Mouse (Mus musculus) embryo, embryonic 10.5 days (tissue): ENCODE measurements around the gene Gjc2.
"Not testable (repeated sequence)": the region's sequence is repeated elsewhere in the genome, so short reads cannot be mapped to it uniquely, and the experiment has no call there.

Source experiments
- DNase-seq: peaks from one replicate; pipeline ENCODE4 v3.0.0-alpha.2; 2015; ENCODE audit warnings: low spot score

Gene Gjc2

DNA sequence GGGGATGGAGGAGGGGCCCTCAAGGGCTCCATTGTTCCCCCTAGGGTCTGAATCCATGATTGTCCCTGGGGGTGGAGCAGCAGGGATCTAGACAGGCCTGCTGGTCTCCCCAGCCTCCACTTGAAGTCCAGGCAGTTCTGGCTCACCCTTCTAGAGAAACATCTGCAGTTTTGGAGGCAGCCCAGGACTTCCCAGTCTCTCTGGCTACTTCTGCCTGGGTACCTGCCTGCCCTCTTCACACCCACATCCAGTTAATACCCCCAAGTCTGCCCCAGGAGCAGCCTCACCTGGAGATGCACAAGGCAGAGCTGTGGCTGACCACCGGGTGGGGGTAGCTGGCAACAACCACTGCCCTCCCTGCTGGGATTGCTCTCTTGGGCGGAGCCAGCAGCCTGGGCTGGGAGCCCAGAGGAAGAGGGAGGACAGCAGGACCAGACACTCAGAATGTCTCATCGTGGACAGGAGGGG is at the start of gene Gjc2:
Gjc2 (minus strand) TSS at position 350 of the 468 bp plus-strand sequence.
- DNase-seq: no peak

DNA sequence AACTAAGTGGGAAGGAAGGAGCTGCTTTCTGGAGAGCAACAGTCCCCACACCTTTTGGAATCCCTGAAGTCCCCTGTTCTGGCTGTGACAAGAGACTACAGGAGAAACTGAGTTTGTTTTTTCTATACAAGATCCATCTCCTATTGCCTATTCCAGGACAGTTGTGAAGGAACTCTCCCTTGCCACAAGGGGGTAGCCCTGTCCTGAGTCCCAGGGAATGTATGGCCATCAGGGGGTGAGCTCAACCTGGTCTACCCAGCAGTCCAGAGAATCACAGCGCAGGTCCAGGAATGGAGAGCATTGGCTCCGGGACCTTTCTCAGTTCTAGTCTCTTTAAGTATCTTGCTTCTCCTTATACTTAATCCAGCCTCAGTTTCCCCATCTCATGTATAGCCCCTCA is 49.8 kb upstream of the Gjc2 start:
- peak; percentile 9 for DNase-seq

DNA sequence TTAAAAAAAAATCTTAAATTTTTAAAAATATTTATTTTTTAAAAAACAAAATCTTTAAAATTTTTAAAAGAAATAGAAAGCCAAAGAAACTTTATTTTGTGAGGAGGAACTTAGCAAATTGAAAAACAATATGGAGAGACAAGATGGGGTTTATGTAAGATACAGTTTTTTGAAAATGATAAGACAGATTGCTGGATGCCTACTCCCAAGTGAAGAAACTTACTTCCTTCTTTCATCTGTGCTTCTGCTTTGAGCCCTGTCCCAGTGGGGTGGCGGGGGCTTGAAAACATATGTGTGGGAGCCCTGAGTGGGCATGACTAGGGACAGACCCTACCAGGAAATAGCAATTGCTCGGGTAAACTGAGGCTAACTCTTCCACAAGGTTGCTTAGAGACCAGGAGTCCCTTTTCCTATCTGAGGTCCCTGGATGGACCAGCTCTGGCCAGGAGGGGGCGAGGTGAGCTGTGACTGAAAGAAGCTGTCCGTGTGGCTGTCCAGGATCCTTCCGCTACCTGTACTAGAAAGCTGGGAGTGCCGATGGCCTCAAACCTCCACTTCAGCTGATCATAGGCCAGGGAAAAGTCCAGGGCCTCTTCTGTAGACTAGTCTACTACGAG is 47.2 kb upstream of the Gjc2 start:
- peak; percentile 78 for DNase-seq

DNA sequence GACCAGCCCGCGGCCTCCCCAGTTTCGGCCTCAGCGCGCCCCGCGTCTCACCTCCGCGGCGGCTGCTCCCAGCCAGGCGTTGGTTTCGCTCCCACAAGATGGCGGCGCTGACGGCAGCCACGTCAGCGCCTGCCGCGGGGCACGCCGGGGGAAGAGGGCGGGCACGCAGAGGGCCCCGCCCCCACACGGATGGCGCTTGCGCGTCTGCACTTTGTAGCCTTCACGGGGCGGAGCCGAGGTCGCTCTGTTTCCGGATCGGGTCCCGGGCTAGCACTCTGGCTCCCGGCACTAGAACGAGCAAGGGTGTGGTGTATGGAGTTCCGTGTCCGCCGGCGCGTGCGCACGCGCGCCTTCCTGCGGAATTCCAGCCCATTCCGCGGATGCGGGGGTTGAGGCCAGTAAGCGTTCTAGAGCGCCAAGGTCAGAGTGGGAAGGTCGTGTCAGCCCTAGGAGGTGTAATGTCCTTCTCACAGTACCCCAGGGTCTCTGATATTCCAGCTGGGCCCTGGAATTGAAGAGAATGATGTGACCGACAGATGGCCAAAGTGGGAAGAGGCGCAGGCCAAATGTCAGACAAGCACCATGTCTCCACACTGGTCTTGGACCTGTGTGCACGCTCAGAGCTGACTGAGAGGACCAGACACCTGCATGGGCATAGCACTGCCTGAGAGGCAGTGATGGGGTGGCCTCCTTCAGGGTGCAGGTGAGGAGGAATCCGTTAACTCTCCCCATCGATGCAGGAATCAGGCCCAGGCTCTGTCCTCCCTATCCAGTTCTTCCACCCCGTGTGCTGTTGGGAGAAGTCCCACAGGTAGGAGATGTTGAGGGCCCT is 45.3 kb upstream of the Gjc2 start, which contains the start of gene Arf1:
Arf1 (minus strand) TSS at position 149 of the 832 bp plus-strand sequence.
- peak; percentile 97 for DNase-seq

DNA sequence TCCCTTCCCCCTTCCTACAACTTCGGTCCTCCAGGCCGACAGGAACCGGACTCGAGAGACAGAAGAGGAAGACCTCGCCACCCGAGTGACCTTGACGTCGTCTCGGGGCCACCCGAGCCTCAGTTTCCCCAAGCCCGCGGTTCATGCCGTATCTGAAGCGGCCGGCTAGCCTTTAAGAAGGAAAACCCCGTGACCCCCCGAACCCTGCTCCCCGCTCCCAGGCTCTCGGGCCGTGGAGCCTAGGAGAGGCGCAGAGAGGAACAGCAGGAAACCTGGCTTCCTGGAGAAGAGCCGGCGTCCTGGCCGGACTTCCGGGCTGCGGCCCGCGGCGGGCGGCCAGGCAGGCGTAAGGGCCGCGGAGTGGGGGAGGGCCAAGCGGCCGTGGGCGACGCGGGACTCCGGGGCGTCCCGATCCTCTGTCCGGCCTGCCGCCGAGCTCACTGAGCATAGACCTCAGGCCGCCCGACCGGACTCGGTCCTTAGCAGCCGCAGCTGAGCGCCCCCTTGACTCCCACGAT is 44.6 kb upstream of the Gjc2 start:
- no peak for DNase-seq

DNA sequence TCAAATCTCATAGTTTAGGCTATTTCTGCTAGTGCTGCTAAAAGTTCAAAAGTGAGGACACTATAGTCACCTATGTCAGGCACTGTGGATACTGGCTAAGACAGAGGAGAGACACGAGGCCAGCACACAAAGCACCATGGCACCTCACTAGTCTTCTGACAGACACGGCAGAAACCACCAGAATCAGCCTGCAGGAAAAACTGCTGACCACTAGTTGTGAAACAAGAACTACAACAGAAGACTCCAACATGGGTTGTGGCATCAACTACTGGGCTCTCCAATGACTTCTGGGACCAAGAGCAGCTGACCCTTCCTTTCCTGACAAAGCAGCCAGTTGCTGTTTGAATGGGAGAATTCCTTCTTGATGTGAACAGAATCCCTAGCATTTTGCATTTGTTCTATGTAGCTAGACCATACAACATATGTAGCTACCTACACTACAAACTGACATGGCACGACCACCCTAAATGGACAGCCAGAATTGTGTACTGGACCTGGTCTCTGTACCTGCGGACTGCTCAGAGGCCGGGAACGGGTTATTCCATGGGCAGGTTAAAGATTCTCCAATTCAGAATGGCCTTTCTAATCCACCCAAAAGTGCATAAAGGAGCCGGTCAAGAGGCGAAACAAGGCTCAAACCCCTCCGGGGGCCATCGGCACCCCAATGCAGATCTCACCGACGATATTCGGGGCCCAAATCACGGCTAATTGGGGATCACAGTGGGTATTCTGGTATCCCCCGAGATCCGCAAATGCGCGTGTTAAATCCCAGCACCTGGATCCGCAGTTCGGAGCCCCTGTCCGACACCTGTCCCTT is 44.0 kb upstream of the Gjc2 start:
- DNase-seq: peak; percentile 25

DNA sequence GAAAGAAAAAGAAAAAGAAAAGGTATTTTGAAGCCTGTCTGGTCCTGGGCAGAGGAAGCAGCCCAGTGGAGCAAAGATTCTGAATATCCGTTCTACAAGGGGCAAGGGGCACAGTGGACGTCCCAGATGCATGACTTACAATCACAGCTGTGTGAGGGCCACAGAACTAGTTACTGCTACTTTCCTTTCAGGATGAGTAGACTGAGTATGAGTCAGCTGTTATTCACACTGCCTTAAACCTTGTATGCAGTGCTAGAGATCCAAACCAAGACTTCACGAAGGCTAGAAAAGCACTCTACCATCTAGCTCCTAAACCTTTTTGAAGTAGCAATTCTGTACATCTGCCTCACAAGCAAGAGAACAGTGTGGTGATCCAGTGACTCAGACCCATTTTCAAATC is 43.2 kb upstream of the Gjc2 start:
- no peak for DNase-seq

DNA sequence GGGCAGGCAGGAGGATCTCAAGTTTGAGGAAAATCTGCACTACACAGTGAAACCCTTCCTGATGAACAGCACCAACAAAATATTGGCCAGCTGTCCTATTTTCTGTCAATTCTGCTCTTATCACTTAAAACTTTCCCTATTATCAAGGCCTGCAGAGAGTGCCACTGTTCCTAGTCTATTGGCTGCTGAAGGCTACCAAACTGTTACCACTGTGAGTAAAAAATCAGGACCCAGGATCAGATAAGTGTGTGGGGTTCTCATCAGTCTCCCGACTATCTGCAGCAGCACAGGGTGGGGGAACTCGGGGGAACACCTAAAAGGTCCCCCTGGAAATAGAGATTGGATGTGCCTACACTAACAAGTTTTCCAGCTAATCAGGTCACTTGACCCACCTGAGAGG is 42.2 kb upstream of the Gjc2 start:
- DNase-seq: no peak

DNA sequence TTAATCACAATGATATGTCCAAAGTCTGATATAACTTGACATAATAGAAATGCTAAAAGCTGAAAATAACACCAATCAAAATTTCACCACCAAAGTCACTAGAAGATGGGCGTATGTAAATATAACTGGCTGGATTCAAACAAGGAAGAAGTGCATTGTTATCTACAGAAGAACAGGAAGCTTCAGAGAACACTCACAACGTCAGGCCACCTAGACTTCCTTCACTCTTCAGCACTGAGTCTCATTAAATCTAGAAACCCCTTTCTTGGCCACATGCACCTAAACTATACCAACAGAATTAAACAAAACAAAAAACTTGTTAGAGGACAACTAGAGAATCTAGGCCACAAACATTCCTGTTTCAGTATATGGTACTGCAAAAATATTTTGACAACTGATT is 41.5 kb upstream of the Gjc2 start:
- no peak for DNase-seq

DNA sequence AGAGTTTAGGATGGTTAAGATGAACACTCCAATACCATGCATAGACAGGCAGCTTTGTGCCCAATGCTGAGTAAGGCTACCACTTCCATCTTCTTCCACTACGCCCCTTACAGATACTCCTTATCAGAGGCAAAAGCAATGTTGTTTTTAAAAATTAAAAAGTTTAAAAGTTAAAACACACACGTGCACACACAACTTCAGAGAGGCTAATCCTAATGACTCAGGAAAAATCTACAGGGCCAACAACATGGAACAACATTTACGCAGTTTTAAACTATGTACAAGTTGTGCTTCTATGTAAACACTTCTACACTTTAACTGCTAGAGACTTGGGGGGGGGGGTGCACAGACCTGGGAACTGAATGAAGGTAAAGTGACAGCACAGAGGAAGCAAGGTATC is 41.0 kb upstream of the Gjc2 start:
- DNase-seq: no peak

DNA sequence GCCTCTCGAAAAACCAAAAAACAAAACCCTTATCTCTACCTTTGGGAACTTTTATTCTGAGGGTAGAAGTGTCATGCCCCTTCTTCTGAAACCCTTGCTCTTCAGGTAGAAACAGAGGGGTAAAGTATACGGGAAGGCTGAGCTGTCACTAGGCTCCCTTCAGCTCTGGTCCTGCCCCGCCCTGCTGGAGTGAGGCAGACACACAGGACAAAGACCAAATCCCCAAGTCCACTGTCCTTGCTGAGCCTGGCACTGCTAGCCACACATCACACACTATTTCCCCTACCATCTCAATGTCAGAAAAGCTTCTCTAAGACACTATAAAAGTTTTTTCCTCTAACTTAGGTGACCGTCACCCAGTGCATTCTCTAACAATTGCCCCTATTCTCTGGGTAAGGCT is 39.3 kb upstream of the Gjc2 start:
- DNase-seq: no peak

DNA sequence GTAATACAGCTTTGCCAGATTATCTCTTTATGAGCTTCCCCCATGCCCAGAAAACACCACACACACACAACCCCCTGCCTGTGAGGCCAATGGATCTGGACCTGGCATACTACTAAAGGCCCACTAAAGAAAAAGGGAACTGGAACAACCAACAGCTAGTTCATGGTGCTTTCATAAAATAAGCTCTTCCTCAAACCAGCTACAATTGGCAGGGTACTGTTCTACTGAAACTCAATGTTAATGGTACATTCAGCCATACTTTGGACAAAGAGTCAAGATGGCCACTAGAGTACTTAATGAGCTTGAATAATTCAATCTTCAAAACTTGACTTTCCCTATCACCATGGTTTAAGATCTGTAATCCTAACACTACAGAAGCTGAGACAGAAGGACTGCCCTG is 38.6 kb upstream of the Gjc2 start:
- no peak for DNase-seq

DNA sequence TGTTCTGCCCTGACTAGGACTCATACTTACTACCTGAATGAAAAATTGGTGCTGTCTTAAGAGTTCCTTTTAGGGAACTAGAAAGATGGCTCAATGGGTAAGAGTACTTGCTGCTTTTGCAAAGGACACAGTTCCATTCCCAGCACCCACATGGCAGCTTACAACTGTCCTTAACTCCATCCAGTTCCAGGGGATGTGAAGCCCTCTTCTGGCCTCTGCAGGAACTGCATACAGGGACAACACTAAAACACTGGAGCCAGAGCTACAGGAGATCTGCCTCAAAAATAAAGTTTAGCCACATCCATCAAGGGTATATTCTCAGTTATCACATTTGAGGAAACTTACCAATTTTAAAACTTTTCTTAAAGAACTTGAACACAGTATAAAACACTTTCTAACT is 36.1 kb upstream of the Gjc2 start:
- peak; percentile 48 for DNase-seq

DNA sequence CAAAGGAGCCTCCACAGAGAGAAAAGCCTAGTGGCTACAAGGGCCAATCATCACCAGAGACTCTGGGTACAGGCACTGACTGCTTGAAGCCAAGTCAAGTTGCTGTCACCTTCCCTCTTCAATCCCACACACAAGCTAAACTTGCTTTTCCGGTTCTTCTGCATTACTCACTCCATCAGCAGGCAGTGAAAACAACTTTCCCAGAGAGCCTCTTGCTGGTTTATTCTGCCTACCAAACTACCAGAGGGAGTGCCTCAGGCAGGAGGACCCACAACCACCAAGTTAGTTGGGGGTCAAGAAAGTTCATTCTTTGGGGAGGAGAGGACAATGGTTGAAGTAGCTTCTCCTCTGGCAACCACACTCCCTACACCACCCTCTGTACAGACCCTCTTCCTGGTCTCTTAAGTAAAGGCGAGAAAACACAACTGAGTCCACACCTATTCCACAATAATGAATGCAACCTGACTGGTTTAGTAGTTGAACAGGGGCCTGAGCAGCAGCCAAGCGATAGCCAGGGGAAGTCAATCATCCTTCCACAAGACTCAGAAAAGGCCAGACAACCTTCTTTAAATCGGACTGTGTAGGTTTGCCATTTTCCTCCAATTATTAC is 35.5 kb upstream of the Gjc2 start:
- no peak for DNase-seq

DNA sequence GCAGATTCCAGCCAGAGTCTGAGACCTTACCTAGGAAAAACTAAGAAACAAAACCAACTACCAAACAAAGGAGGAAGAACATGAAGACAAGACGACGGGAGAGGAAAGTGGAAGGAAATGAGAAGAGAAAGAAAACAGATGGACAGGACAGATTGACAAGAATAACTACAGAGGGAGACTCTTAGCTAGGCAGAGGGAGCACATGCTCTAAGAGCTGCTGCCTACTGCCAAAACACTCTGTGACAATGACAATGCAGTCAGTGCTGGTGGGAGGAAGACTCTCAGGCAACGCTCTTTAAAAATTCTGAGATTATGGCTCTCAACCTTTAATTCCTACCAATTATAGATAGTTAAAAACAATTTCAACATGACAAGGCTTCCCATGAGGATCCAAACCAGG is 33.9 kb upstream of the Gjc2 start:
- no peak for DNase-seq

DNA sequence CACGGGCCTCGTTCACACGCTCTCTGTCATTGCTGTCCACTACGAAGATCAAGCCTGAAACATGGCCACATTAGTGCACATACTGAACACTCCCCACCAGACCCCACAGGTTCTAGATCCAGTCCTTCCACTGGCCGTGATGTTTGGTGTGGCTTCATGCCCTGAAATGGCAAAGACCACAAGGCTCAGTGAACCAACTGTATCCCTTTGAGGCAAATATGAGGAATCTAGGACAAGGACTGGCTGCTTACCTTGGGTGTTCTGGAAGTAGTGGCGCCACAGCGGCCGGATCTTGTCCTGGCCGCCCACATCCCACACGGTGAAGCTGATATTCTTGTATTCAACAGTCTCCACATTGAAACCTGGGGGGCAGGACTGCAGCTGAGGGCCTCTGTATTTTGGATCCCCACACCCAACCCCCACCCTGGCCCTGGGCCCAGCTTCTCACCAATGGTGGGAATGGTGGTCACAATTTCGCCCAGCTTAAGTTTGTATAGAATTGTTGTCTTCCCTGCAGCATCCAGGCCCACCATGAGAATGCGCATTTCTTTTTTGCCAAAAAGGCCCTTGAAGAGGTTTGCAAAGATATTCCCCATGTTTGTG is 30.0 kb upstream of the Gjc2 start:
- no peak for DNase-seq

DNA sequence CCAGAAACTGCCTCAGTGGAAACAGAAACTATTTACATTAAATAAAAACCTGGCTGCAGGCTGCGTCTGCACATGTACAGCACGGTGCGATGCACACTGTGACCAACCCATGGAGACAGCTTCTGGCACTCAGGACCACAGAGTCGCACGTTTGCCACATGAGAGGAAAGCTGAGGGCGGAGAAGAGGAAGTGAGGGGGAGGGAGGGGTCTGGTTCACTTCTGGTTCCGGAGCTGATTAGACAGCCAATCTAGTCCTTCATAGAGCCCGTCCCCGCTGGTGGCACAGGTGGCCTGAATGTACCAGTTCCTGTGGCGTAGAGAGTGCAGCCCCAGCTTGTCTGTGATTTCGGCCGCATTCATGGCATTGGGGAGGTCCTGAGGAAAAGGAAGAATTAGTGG is 29.3 kb upstream of the Gjc2 start:
- DNase-seq: not testable (repeated sequence)

DNA sequence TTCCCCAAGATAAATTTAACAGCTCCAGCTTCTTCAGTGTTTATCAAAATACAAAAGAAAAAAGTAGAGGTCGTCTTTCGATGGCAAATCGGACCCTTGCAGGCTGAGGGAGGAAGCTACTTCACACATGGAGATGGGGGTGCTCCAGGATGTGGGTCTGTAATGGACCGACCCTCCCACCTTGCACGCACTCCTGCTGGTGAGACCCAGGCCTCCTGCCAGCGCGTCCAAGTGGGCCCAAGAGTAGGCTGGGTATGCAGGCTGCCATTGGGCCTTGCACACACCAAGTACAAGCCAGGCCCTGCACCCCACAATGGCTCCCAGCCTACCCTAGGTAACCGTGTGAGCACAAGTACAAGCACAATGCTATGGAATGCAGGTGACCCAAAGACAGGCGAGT is 28.5 kb upstream of the Gjc2 start:
- not testable (repeated sequence) for DNase-seq

DNA sequence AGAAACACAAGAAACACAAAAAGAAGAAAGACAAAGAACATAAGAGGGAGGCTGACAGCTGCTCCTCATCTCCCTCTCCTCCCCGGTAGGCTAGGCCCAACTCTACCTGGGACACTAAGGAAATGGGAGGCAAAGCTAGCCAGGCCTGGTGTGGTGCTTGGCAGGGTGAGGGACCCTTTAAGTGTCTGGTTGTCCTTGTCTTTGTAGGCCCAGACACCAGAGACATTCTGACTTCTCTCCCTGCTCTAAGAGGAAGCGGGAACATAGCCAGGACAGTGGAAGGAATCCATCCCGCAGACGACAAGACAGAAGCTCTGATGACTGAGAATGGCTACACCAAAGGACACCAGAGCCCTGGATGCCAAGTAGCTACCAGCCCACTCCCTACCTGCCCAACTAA is 27.0 kb upstream of the Gjc2 start:
- no peak for DNase-seq

DNA sequence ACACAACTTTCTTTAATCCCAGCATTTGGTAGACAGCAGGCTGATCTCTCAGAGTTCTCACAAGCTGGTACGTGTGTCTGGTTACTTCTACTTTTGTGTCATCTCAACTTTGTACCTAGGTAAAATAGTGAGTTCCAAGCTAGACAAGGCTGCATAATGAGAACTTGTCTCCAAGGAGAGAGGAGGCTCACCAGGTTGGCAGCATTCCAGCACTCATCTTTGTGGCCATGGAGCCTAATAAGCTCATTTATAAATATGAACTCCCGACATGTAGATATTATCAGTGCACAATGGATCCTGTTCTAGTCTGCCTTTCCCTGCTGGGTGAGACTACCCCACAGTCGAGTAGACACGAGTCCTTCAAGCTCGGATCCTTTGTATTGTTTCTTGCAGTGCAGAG is 26.6 kb upstream of the Gjc2 start:
- no peak for DNase-seq

DNA sequence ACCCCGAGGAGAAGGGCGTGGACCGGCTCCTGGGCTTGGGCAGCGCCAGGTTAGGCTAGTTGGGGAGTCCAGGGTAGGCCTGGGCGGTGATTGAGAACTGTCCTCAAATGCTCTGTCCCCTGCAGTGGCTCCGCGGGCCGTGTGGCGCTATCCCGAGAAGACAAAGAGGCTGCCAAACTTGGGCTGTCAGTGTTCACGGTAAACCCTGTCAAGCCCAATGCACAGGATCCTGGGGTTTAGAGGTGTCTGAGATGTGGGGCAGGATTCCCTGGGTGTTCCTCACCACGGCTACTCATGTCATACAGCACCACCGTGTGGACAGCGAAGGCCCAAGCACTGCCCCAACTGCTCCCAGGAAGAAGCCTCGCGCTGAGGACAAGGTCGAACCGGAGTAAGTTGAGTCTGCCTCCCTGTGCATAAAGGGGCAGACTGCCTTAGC is 26.0 kb upstream of the Gjc2 start:
- peak; percentile 81 for DNase-seq
